Mouse (Mus musculus): ENCODE results near the gene Fkbp5.

DNA sequence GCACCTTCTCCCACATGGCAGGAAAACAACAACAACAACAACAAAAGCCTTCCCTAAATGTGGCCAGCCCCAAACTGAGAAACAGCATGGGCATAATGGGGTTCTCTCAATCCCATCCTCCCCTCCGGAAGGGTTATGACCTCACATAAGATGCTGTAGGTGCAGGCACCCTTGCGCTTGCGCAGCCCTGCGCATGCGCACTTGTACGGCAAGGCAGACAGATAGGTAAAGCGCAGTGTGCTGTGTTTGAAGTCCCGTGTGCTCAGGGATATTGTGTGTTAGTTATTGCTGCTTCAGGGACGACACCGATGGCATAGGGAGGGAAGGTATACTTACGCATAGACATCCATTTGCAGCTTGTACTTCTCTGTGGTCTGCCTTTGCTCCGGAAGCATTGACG, 16.0 kb upstream of the Fkbp5 start:
- no peak for TF ChIP-seq EP300 (IDR thresholded peaks at IDR 0.05)
- no peak for TF ChIP-seq CTCF (IDR thresholded peaks at IDR 0.05)
